Mouse (Mus musculus) forebrain, embryonic 16.5 days (tissue): ENCODE measurements around the gene Mbd6. TPM values are rescaled to one million over a fixed set of nuclear protein-coding genes. Genes with fewer than 3 reads are reported as not detected.

Experiments
- ATAC-seq: fragments of 200-750 bp; cut with Nextera tagmentation; 2 replicates; pipeline ENCODE4 v1.8.0; 2017; ENCODE audit warnings: mild to moderate bottlenecking, moderate library complexity
- H3K27ac ChIP-seq: fragments of 300-500 bp; sonication (generic); 2 replicates; pipeline ENCODE4 v1.5.1; 2014; ENCODE audit warnings: low read length, control low read depth
- H3K27me3 ChIP-seq: fragments of 300-500 bp; sonication (generic); replicated peaks from 2 replicates; pipeline ENCODE4 v1.6.1; 2014; ENCODE audit warnings: low read length; ENCODE audit not compliant: control insufficient read depth, insufficient read depth
- H3K36me3 ChIP-seq: fragments of 300-500 bp; sonication (generic); 2 replicates; pipeline ENCODE4 v1.6.1; 2014; ENCODE audit not compliant: control insufficient read depth, insufficient read depth
- H3K4me1 ChIP-seq: fragments of 300-500 bp; sonication (generic); replicated peaks from 2 replicates; pipeline ENCODE4 v1.6.1; 2014; ENCODE audit warnings: low read length; ENCODE audit not compliant: control insufficient read depth, insufficient read depth
- H3K4me2 ChIP-seq: fragments of 300-500 bp; sonication (generic); 2 replicates; pipeline ENCODE4 v1.6.1; 2014; ENCODE audit warnings: mild to moderate bottlenecking, low read length, control low read depth
- H3K4me3 ChIP-seq: fragments of 300-500 bp; sonication (generic); replicated peaks from 2 replicates; pipeline ENCODE4 v1.5.1; 2014; ENCODE audit warnings: mild to moderate bottlenecking, low read length, control low read depth
- H3K9ac ChIP-seq: fragments of 300-500 bp; sonication (generic); replicated peaks from 2 replicates; pipeline ENCODE4 v1.6.1; 2014; ENCODE audit warnings: low read depth, low read length, control low read depth
- H3K9me3 ChIP-seq: fragments of 300-500 bp; sonication (generic); 2 replicates; pipeline ENCODE4 v1.6.1; 2016; ENCODE audit warnings: low read length; ENCODE audit not compliant: control insufficient read depth
- WGBS: fragments of 180-500 bp; shearing (Covaris S2); extraction: QIAGEN DNeasy Blood & Tissue Kit; methylation state at CpG from one replicate; pipeline ENCODE4 v1.1.7; 2014; 5-methylcytosine and 5-hydroxymethylcytosine counted together
- polyA plus RNA-seq: library from polyadenylated mRNA; unstranded; fragments of >200 nt; fragmentation: Nextera tagmentation; extraction: Ambion mirVana; gene quantifications from 2 replicates; pipeline ENCODE4 v1.2.1, GENCODE M21; 2015

The Mbd6 gene
- polyA plus RNA-seq, 1 experiment from 2014 or later = 15.3 TPM

DNA sequence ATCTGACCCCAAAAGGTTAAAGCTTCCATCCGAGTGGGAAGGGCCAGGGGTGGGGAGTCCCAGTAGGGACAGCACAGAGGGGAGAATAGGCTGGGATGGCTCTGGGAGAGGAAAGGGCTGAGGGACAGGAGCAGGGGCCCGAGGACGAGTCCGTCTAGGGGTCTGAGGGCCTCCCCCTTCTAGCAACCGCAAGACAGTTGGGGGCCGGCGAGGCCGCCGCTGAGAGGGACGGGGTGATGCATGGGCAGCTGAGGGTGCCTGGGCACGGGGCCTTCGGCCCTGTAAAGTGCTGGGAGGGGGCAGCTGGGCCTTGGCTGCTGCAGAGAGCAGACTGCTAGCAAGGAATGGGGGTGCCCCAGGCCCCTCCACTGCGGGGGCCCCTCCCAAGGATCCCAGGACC, 3.2 kb downstream of the Mbd6 start:
- no peak overlapping the region for H3K4me3 ChIP-seq
- no peak overlapping the region for H3K4me2 ChIP-seq
- H3K9me3 ChIP-seq = no peaks in the 10 kb centered on the region
- no peaks in the 10 kb centered on the region for H3K27me3 ChIP-seq
- no peak overlapping the region; the same call in 1 of the 2 replicates for H3K9ac ChIP-seq
- no peak overlapping the region for H3K27ac ChIP-seq
- ATAC-seq = no peak
- H3K36me3 ChIP-seq = peaks cover 29% of the 10 kb centered on the region
- H3K4me1 ChIP-seq = peaks cover 35% of the 10 kb centered on the region
- 79% methylated on average over 13 of the region's 13 CpGs for WGBS

DNA sequence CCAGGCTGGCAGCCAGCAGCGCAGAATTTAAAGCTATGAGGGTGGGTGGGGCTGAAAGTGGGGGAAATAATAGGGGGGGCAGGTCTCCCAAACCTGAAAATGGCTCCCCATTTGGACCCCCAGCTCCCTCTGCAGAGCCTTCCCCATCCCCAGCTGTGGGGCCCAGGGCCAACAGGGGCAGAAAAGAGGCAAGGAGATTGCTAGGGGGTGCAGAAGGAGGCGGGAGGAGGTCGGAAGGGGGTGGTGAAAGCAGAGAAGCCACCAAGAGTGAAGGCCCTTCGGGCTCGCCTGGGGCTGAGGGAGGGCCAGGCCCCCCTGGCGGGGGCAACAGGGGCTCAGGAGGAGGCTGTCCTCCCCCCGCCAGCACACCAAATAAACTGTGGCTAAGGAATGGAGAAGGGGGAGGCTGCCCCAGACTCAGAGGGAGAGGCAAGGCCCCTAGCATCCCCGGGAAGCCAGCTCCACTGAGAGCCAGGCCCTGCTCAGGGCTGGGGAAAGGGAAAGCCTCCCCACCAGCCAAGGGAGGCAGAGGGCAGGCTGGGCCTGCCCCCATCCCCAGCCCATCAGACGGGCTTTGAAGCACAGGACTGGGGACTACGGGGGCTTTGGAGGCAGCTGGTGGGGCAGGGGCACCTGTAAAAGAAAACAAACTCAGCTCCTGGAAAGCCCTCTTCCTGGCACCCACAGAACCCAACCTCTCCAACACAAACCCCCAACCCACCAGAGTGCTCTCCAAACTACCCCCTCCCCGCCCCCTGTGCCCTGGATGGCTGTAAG, 3.9 kb downstream of the Mbd6 start:
- H3K9me3 ChIP-seq = no peaks in the 10 kb centered on the region
- peaks cover 30% of the 10 kb centered on the region for H3K36me3 ChIP-seq
- no peaks in the 10 kb centered on the region for H3K27me3 ChIP-seq
- 71% methylated on average over 11 of the region's 11 CpGs for WGBS
- H3K27ac ChIP-seq = no peak overlapping the region
- H3K4me1 ChIP-seq = peaks cover 32% of the 10 kb centered on the region
- no peak overlapping the region for H3K4me2 ChIP-seq
- no peak overlapping the region for H3K9ac ChIP-seq
- no peak overlapping the region for H3K4me3 ChIP-seq
- no peak for ATAC-seq

GRCm38 (mm10) chr10:127284105-127284622, 4.7 kb downstream of the Mbd6 start:
- Histone ChIP-seq H3K4me1 (peaks cover 25% of the 10 kb centered on the region), H3K9ac (no peak overlapping the region), H3K4me2 (no peak overlapping the region), H3K36me3 (peaks cover 35% of the 10 kb centered on the region), H3K27me3 (no peaks in the 10 kb centered on the region), H3K27ac (no peak overlapping the region), H3K9me3 (no peaks in the 10 kb centered on the region), H3K4me3 (no peak overlapping the region)
- 89% methylated on average over 7 of the region's 7 CpGs for WGBS
- ATAC-seq = no peak

GRCm38 (mm10) chr10:127282620-127283215, 6.1 kb downstream of the Mbd6 start:
- H3K27ac ChIP-seq = no peak overlapping the region
- H3K4me3 ChIP-seq = no peak overlapping the region
- WGBS = 86% methylated on average over 13 of the region's 13 CpGs
- H3K9me3 ChIP-seq = no peaks in the 10 kb centered on the region
- peaks cover 36% of the 10 kb centered on the region for H3K36me3 ChIP-seq
- ATAC-seq = no peak
- H3K9ac ChIP-seq = no peak overlapping the region
- H3K4me2 ChIP-seq = no peak overlapping the region
- H3K27me3 ChIP-seq = no peaks in the 10 kb centered on the region
- H3K4me1 ChIP-seq = peaks cover 20% of the 10 kb centered on the region

GRCm38 (mm10) chr10:127281316-127281715, 7.5 kb downstream of the Mbd6 start:
- Histone ChIP-seq H3K4me2 (no peak overlapping the region), H3K36me3 (peaks cover 39% of the 10 kb centered on the region), H3K27me3 (no peaks in the 10 kb centered on the region), H3K4me3 (no peak overlapping the region), H3K9me3 (no peaks in the 10 kb centered on the region), H3K27ac (no peak overlapping the region), H3K4me1 (peaks cover 6% of the 10 kb centered on the region), H3K9ac (no peak overlapping the region)
- WGBS = 78% methylated on average over 8 of the region's 8 CpGs
- no peak for ATAC-seq

DNA sequence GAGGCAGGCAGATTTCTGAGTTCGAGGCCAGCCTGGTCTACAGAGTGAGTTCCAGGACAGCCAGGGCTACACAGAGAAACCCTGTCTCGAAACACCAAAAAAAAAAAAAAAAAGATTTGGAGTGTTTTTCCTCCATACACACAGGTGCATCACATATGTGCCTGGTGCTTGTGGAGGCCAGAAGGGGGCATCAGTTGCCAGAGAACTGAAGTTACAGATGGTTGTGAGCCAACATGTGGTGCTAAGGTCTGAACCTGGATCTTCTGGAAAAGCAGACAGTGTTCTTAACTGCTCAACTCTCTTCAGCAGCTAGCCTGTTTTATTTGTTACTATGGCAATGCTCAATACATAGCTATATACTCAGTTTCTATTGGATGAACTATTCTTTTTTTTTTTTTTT, 9.1 kb downstream of the Mbd6 start:
- no peaks in the 10 kb centered on the region for H3K9me3 ChIP-seq
- H3K27ac ChIP-seq = no peak overlapping the region
- no peak overlapping the region for H3K4me3 ChIP-seq
- H3K4me2 ChIP-seq = no peak overlapping the region
- no peak for ATAC-seq
- H3K4me1 ChIP-seq = no peaks in the 10 kb centered on the region
- WGBS = 100% methylated on average over 1 of the region's 2 CpGs
- peaks cover 50% of the 10 kb centered on the region for H3K36me3 ChIP-seq
- H3K27me3 ChIP-seq = no peaks in the 10 kb centered on the region
- H3K9ac ChIP-seq = no peak overlapping the region

DNA sequence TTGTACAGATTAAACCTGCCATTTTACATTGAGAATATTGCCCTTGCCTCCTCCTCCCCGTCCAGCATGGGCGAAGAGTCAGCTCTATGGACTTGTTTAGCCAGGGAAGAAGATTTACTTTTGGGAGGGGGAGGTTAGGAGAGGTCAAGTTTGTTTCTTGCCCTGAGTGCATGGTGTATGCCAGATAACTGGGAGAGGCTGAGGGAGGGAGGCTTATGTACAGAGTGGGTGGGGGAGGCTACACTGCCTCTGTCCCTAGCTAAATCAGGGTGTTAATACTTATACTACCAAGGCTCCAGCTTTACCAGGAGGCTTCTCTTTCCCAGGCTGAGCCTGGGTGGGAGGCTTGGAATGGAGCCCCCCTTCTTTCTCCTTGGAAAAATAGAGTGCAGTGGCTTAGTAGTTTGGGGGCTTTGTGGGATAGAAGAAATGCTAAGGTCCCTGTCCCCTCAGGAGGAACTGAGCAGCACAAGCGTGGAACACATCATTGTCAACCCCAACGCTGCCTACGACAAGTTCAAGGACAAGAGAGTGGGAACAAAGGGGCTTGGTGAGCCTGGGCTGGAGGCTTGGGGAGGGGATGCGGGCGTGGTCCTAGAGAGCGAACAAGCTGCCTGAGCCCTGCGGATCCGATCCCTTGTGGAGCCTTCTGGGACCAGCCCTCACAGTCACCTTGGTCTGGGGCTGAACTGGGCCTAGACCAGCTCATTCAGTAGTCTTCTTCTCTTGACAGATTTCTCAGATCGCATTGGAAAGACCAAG, 14.4 kb downstream of the Mbd6 start:
- H3K36me3 ChIP-seq = peaks cover 17% of the 10 kb centered on the region
- peaks cover 4% of the 10 kb centered on the region; the same call in 1 of the 2 replicates for H3K4me1 ChIP-seq
- no peaks in the 10 kb centered on the region for H3K27me3 ChIP-seq
- ATAC-seq = no peak
- no peaks in the 10 kb centered on the region for H3K9me3 ChIP-seq
- 87% methylated on average over 11 of the region's 11 CpGs for WGBS
- H3K4me2 ChIP-seq = no peak overlapping the region
- H3K4me3 ChIP-seq = no peak overlapping the region
- no peak overlapping the region for H3K27ac ChIP-seq
- no peak overlapping the region for H3K9ac ChIP-seq

DNA sequence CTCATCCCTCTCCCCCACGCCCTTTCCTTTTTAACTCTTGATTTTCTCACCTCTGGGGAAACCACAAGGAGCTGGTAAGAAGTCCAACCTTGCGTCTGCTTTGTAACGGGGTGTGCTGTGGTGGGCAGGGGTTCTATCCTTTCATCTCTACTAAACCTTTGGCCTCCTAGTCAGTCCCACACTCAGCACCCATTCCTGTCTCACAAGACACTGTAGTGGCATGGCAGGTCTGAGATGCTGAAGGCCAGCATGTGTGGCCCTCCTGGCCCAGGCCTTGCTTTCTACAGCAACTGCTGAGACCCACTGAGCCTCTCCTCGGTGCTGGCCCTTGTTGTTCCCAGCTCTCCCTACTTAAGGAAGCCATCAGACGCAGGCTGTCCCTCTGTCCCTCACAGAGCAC, 16.4 kb downstream of the Mbd6 start:
- Histone ChIP-seq H3K27ac (no peak overlapping the region), H3K4me3 (no peak overlapping the region), H3K36me3 (peaks cover 14% of the 10 kb centered on the region), H3K4me1 (peaks cover 12% of the 10 kb centered on the region), H3K9ac (no peak overlapping the region), H3K4me2 (no peak overlapping the region), H3K9me3 (no peaks in the 10 kb centered on the region), H3K27me3 (no peaks in the 10 kb centered on the region)
- 90% methylated on average over 5 of the region's 5 CpGs for WGBS
- ATAC-seq = no peak

GRCm38 (mm10) chr10:127269884-127270283, 18.9 kb downstream of the Mbd6 start:
- no peaks in the 10 kb centered on the region for H3K36me3 ChIP-seq
- no peaks in the 10 kb centered on the region for H3K9me3 ChIP-seq
- WGBS = 77% methylated on average over 4 of the region's 4 CpGs
- ATAC-seq = no peak
- H3K4me2 ChIP-seq = no peak overlapping the region
- H3K4me3 ChIP-seq = no peak overlapping the region
- H3K9ac ChIP-seq = 0 out of 2 replicates have a peak overlapping the region, but pooled peaks have one; percentile 10
- peaks cover 17% of the 10 kb centered on the region for H3K4me1 ChIP-seq
- no peaks in the 10 kb centered on the region for H3K27me3 ChIP-seq
- no peak overlapping the region for H3K27ac ChIP-seq
